Mouse (Mus musculus) ES-E14 (cell line): ENCODE results near the gene AI467606.

Source experiments
- CHD2 ChIP-seq: IDR thresholded peaks from 2 replicates; pipeline ENCODE4 v1.6.1; 2014; ENCODE audit warnings: mild to moderate bottlenecking, low read depth, low read length, inconsistent platforms
- HCFC1 ChIP-seq: IDR thresholded peaks from 2 replicates; pipeline ENCODE4 v1.6.1; 2012; ENCODE audit warnings: low read length, inconsistent platforms, borderline replicate concordance; ENCODE audit not compliant: insufficient read depth
- MAFK ChIP-seq: IDR thresholded peaks from 2 replicates; pipeline ENCODE4 v1.6.1; 2014; ENCODE audit warnings: mild to moderate bottlenecking, low read depth, low read length, inconsistent platforms; ENCODE audit not compliant: insufficient read depth
- ZC3H11A ChIP-seq: IDR thresholded peaks from 2 replicates; pipeline ENCODE4 v1.6.1; 2012; ENCODE audit warnings: low read depth, mild to moderate bottlenecking, inconsistent platforms, low read length, borderline replicate concordance
- ZNF384 ChIP-seq: IDR thresholded peaks from 2 replicates; pipeline ENCODE4 v1.6.1; 2012; ENCODE audit warnings: low read depth, low read length, inconsistent platforms

DNA sequence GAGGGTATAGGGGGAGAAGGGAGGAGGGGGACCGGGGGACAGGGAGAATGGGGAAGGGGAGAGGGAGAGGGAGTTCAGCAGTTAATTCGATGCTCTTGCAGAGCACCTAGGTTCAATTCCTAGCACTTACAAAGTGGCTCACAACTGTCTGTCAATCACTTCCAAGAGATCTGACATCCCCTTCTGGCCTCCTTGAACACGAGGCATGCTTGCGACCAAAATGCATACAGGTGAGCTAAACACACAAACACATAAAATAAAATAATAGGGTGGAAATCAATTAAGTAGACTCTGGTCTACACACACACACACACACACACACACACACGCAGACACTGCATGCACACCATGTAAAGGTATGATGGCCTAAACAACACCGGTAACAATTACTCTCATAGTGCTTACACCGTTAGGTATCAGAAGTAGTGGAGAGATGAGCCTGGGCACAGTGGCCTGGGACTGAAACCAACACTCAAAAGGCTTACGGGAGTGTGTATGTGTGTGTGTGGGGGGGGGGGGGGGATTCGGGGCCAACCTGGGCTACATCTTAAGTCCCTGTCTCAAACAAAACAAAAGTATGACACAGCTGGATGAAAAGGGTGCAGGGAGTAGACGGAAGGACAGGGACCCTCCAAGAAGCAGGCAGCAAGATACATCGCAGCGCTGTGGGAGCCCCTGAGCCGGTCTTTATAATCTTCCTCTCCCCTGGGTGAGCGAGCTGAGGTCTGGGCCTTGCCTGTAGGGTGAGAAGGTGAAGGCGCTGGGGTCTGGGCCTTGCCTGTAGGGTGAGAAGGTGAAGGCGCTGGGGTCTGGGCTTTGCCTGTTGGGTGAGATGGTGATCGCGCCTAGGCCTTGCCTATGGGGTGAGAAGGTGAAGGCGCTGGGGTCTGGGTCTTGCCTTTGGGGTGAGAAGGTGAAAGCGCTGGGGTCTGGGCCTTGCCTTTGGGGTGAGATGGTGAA is 725 bp upstream of the AI467606 start:
- TF ChIP-seq ZNF384: no peak
- TF ChIP-seq MAFK: no peak
- no peak for TF ChIP-seq ZC3H11A
- TF ChIP-seq CHD2: no peak
- no peak for TF ChIP-seq HCFC1
